Mouse (Mus musculus) c-Kit-positive CD71-negative TER-119-negative erythroid progenitor cells, embryonic 14.5 days (primary cell): ENCODE measurements around the gene B3gnt3.
"Not testable (repeated sequence)": the region's sequence is repeated elsewhere in the genome, so short reads cannot be mapped to it uniquely, and the experiment has no call there.

ENCODE experiments used
- DNase-seq: peaks from one replicate; pipeline ENCODE4 v3.0.0-alpha.2; 2013; ENCODE audit warnings: low read depth

B3gnt3 gene

GRCm38 (mm10) chr8:71711574-71711973 lies 10.0 kb upstream of the B3gnt3 start:
- no peak for DNase-seq

GRCm38 (mm10) chr8:71709800-71710446 lies 8.3 kb upstream of the B3gnt3 start:
- peak; percentile 69 for DNase-seq

- DNase-seq = no peak
Measured at GRCm38 (mm10) chr8:71709134-71709799, 7.7 kb upstream of the B3gnt3 start.

GRCm38 (mm10) chr8:71707874-71708273 lies 6.3 kb upstream of the B3gnt3 start:
- DNase-seq = peak; percentile 61

- DNase-seq = not testable (repeated sequence)
Measured at GRCm38 (mm10) chr8:71703400-71703799, 1.8 kb upstream of the B3gnt3 start.

- peak; percentile 19 for DNase-seq
Measured at GRCm38 (mm10) chr8:71702923-71703322, 1.3 kb upstream of the B3gnt3 start.

- no peak for DNase-seq
Measured at GRCm38 (mm10) chr8:71702087-71702432, 471 bp upstream of the B3gnt3 start.

GRCm38 (mm10) chr8:71700493-71701269 lies 908 bp downstream of the B3gnt3 start:
- no peak for DNase-seq

GRCm38 (mm10) chr8:71695456-71695855 lies 6.1 kb downstream of the B3gnt3 start:
- not testable (repeated sequence) for DNase-seq

- DNase-seq = no peak
Measured at GRCm38 (mm10) chr8:71693166-71694041, 8.2 kb downstream of the B3gnt3 start.

- DNase-seq = no peak
Measured at GRCm38 (mm10) chr8:71692509-71692908, 9.1 kb downstream of the B3gnt3 start.

GRCm38 (mm10) chr8:71689028-71689427 lies 12.6 kb downstream of the B3gnt3 start, which contains the start of gene Insl3:
Gene Insl3 (plus strand): TSS chr8:71689214.
- no peak for DNase-seq

GRCm38 (mm10) chr8:71687616-71688015 lies 14.0 kb downstream of the B3gnt3 start:
- no peak for DNase-seq

GRCm38 (mm10) chr8:71686143-71686734 lies 15.3 kb downstream of the B3gnt3 start:
- no peak for DNase-seq

- DNase-seq = no peak
Measured at GRCm38 (mm10) chr8:71685573-71685972, 16.0 kb downstream of the B3gnt3 start.

GRCm38 (mm10) chr8:71684701-71685100 lies 16.9 kb downstream of the B3gnt3 start:
- no peak for DNase-seq

- DNase-seq = no peak
Measured at GRCm38 (mm10) chr8:71682832-71683231, 18.8 kb downstream of the B3gnt3 start.

- DNase-seq = no peak
Measured at GRCm38 (mm10) chr8:71681369-71681915, 20.1 kb downstream of the B3gnt3 start.

- no peak for DNase-seq
Measured at GRCm38 (mm10) chr8:71680471-71680870, 21.1 kb downstream of the B3gnt3 start.

GRCm38 (mm10) chr8:71679550-71680168 lies 21.9 kb downstream of the B3gnt3 start:
- DNase-seq = no peak

- DNase-seq = no peak
Measured at GRCm38 (mm10) chr8:71679116-71679515, 22.5 kb downstream of the B3gnt3 start.
